Mouse (Mus musculus): ENCODE measurements around the gene Slc39a11. TPM values are rescaled to one million over a fixed set of nuclear protein-coding genes. Genes with fewer than 3 reads are reported as not detected.

Slc39a11 gene
- polyA plus RNA-seq, 1 experiment from 2014 or later: 26.2 TPM

- ATAC-seq (ENCODE audit: low read depth): no peak
- WGBS: 75% methylated on average over 10 of the region's 10 CpGs
- H3K9ac ChIP-seq (ENCODE audit: low read length): no peak overlapping the region
- no peaks in the 10 kb centered on the region for H3K27me3 ChIP-seq (ENCODE audit: control insufficient read depth, insufficient read depth, low read depth, low read length)
- no peak overlapping the region for H3K4me2 ChIP-seq (ENCODE audit: low read depth, low read length)
- no peaks in the 10 kb centered on the region for H3K9me3 ChIP-seq (ENCODE audit: control insufficient read depth, low read length)
- no peak overlapping the region for H3K4me3 ChIP-seq (ENCODE audit: low read length)
- H3K36me3 ChIP-seq (ENCODE audit: control insufficient read depth, insufficient read depth, low read length): no peaks in the 10 kb centered on the region
- no peak overlapping the region for H3K27ac ChIP-seq (ENCODE audit: low read length)
- no peaks in the 10 kb centered on the region for H3K4me1 ChIP-seq (replicated peaks; ENCODE audit: control insufficient read depth, insufficient read depth, low read length)
These were observed 340.5 kb downstream of the Slc39a11 start for GRCm38 (mm10) chr11:113309265-113309951.

- H3K27me3 ChIP-seq (ENCODE audit: control insufficient read depth, insufficient read depth, low read depth, low read length): no peaks in the 10 kb centered on the region
- H3K27ac ChIP-seq (ENCODE audit: low read length): no peak overlapping the region
- H3K9ac ChIP-seq (ENCODE audit: low read length): no peak overlapping the region
- H3K4me3 ChIP-seq (ENCODE audit: low read length): no peak overlapping the region
- no peak for ATAC-seq (ENCODE audit: low read depth)
- no peak overlapping the region for H3K4me2 ChIP-seq (ENCODE audit: low read depth, low read length)
- 66% methylated on average over 4 of the region's 4 CpGs for WGBS
- H3K36me3 ChIP-seq (ENCODE audit: control insufficient read depth, insufficient read depth, low read length): no peaks in the 10 kb centered on the region
- H3K9me3 ChIP-seq (ENCODE audit: control insufficient read depth, low read length): no peaks in the 10 kb centered on the region
- H3K4me1 ChIP-seq (replicated peaks; ENCODE audit: control insufficient read depth, insufficient read depth, low read length): no peaks in the 10 kb centered on the region
These were observed 341.5 kb downstream of the Slc39a11 start for GRCm38 (mm10) chr11:113308256-113308941.

- H3K4me3 ChIP-seq (ENCODE audit: low read length): no peak overlapping the region
- no peaks in the 10 kb centered on the region for H3K9me3 ChIP-seq (ENCODE audit: control insufficient read depth, low read length)
- no peaks in the 10 kb centered on the region for H3K27me3 ChIP-seq (ENCODE audit: control insufficient read depth, insufficient read depth, low read depth, low read length)
- H3K4me1 ChIP-seq (replicated peaks; ENCODE audit: control insufficient read depth, insufficient read depth, low read length): no peaks in the 10 kb centered on the region
- no peaks in the 10 kb centered on the region for H3K36me3 ChIP-seq (ENCODE audit: control insufficient read depth, insufficient read depth, low read length)
- H3K9ac ChIP-seq (ENCODE audit: low read length): no peak overlapping the region
- no peak overlapping the region for H3K4me2 ChIP-seq (ENCODE audit: low read depth, low read length)
- H3K27ac ChIP-seq (ENCODE audit: low read length): no peak overlapping the region
- 79% methylated on average over 5 of the region's 5 CpGs for WGBS
- ATAC-seq (ENCODE audit: low read depth): no peak
These were observed 346.7 kb downstream of the Slc39a11 start for GRCm38 (mm10) chr11:113303204-113303603.

GRCm38 (mm10) chr11:113299492-113299891, 350.4 kb downstream of the Slc39a11 start:
- H3K9ac ChIP-seq (ENCODE audit: low read length): no peak overlapping the region
- 68% methylated on average over 10 of the region's 10 CpGs for WGBS
- H3K4me1 ChIP-seq (replicated peaks; ENCODE audit: control insufficient read depth, insufficient read depth, low read length): 0 out of 2 replicates have a peak, but pooled peaks cover 3% of the 10 kb centered on the region
- no peak overlapping the region for H3K27ac ChIP-seq (ENCODE audit: low read length)
- ATAC-seq (ENCODE audit: low read depth): no peak
- H3K27me3 ChIP-seq (ENCODE audit: control insufficient read depth, insufficient read depth, low read depth, low read length): no peaks in the 10 kb centered on the region
- no peak overlapping the region for H3K4me3 ChIP-seq (ENCODE audit: low read length)
- no peaks in the 10 kb centered on the region for H3K9me3 ChIP-seq (ENCODE audit: control insufficient read depth, low read length)
- H3K4me2 ChIP-seq (ENCODE audit: low read depth, low read length): no peak overlapping the region
- no peaks in the 10 kb centered on the region for H3K36me3 ChIP-seq (ENCODE audit: control insufficient read depth, insufficient read depth, low read length)

- H3K4me1 ChIP-seq (replicated peaks; ENCODE audit: control insufficient read depth, insufficient read depth, low read length): 0 out of 2 replicates have a peak, but pooled peaks cover 3% of the 10 kb centered on the region
- no peak overlapping the region for H3K9ac ChIP-seq (ENCODE audit: low read length)
- 19% methylated on average over 2 of the region's 2 CpGs for WGBS
- H3K36me3 ChIP-seq (ENCODE audit: control insufficient read depth, insufficient read depth, low read length): no peaks in the 10 kb centered on the region
- no peaks in the 10 kb centered on the region for H3K9me3 ChIP-seq (ENCODE audit: control insufficient read depth, low read length)
- no peaks in the 10 kb centered on the region for H3K27me3 ChIP-seq (ENCODE audit: control insufficient read depth, insufficient read depth, low read depth, low read length)
- no peak overlapping the region for H3K4me3 ChIP-seq (ENCODE audit: low read length)
- no peak overlapping the region for H3K4me2 ChIP-seq (ENCODE audit: low read depth, low read length)
- no peak overlapping the region for H3K27ac ChIP-seq (ENCODE audit: low read length)
- ATAC-seq (ENCODE audit: low read depth): peak; percentile 29; the same call in 1 of the 2 replicates
These were observed 352.1 kb downstream of the Slc39a11 start for GRCm38 (mm10) chr11:113297765-113298164.

- Histone ChIP-seq H3K36me3 (ENCODE audit: control insufficient read depth, insufficient read depth, low read length) (no peaks in the 10 kb centered on the region), H3K9ac (ENCODE audit: low read length) (no peak overlapping the region), H3K27ac (ENCODE audit: low read length) (no peak overlapping the region), H3K9me3 (ENCODE audit: control insufficient read depth, low read length) (no peaks in the 10 kb centered on the region), H3K4me3 (ENCODE audit: low read length) (no peak overlapping the region), H3K27me3 (ENCODE audit: control insufficient read depth, insufficient read depth, low read depth, low read length) (no peaks in the 10 kb centered on the region), H3K4me1 (replicated peaks; ENCODE audit: control insufficient read depth, insufficient read depth, low read length) (0 out of 2 replicates have a peak, but pooled peaks cover 5% of the 10 kb centered on the region), H3K4me2 (ENCODE audit: low read depth, low read length) (no peak overlapping the region)
- no peak for ATAC-seq (ENCODE audit: low read depth)
- WGBS: 61% methylated on average over 22 of the region's 22 CpGs
These were observed 352.8 kb downstream of the Slc39a11 start for GRCm38 (mm10) chr11:113296912-113297625.

GRCm38 (mm10) chr11:113296162-113296561, 353.7 kb downstream of the Slc39a11 start:
- Histone ChIP-seq H3K27ac (ENCODE audit: low read length) (no peak overlapping the region), H3K36me3 (ENCODE audit: control insufficient read depth, insufficient read depth, low read length) (no peaks in the 10 kb centered on the region), H3K9me3 (ENCODE audit: control insufficient read depth, low read length) (no peaks in the 10 kb centered on the region), H3K4me1 (replicated peaks; ENCODE audit: control insufficient read depth, insufficient read depth, low read length) (0 out of 2 replicates have a peak, but pooled peaks cover 5% of the 10 kb centered on the region), H3K4me3 (ENCODE audit: low read length) (no peak overlapping the region), H3K27me3 (ENCODE audit: control insufficient read depth, insufficient read depth, low read depth, low read length) (no peaks in the 10 kb centered on the region), H3K4me2 (ENCODE audit: low read depth, low read length) (no peak overlapping the region), H3K9ac (ENCODE audit: low read length) (no peak overlapping the region)
- WGBS: 28% methylated on average over 7 of the region's 7 CpGs
- no peak for ATAC-seq (ENCODE audit: low read depth)

- no peak for ATAC-seq (ENCODE audit: low read depth)
- no peaks in the 10 kb centered on the region for H3K27me3 ChIP-seq (ENCODE audit: control insufficient read depth, insufficient read depth, low read depth, low read length)
- H3K9me3 ChIP-seq (ENCODE audit: control insufficient read depth, low read length): no peaks in the 10 kb centered on the region
- H3K4me2 ChIP-seq (ENCODE audit: low read depth, low read length): no peak overlapping the region
- 0 out of 2 replicates have a peak, but pooled peaks cover 5% of the 10 kb centered on the region for H3K4me1 ChIP-seq (replicated peaks; ENCODE audit: control insufficient read depth, insufficient read depth, low read length)
- H3K4me3 ChIP-seq (ENCODE audit: low read length): no peak overlapping the region
- H3K27ac ChIP-seq (ENCODE audit: low read length): no peak overlapping the region
- no peaks in the 10 kb centered on the region for H3K36me3 ChIP-seq (ENCODE audit: control insufficient read depth, insufficient read depth, low read length)
- 42% methylated on average over 8 of the region's 8 CpGs for WGBS
- H3K9ac ChIP-seq (ENCODE audit: low read length): no peak overlapping the region
These were observed 355.4 kb downstream of the Slc39a11 start for GRCm38 (mm10) chr11:113294518-113294917.

All from lung, embryonic 16.5 days (tissue).